Mouse (Mus musculus): Measurements from ENCODE around the gene Stub1. TPM values are rescaled to one million over a fixed set of nuclear protein-coding genes. Genes with fewer than 3 reads are reported as not detected.

Gene Stub1
- polyA plus RNA-seq, 1 experiment: 167 TPM

Other genes with a start within 250 kb of the Stub1 start
- 0.23 TPM in 1 of 2 replicates, not detected in the other for gene Gng13, start 116.2 kb downstream of the Stub1 start, polyA plus RNA-seq (2012; rRNA removed; ENCODE audit: low replicate concordance)
- 10.7 and 13.7 TPM in 2 replicates for gene Chtf18, start 106.0 kb downstream of the Stub1 start, polyA plus RNA-seq (2012; rRNA removed; ENCODE audit: low replicate concordance)
- gene Rpusd1, start 105.7 kb downstream of the Stub1 start, polyA plus RNA-seq (2012; rRNA removed; ENCODE audit: low replicate concordance): 23.9 and 28.5 TPM in 2 replicates
- gene Mslnl, start 97.4 kb downstream of the Stub1 start, polyA plus RNA-seq (2012; rRNA removed; ENCODE audit: low replicate concordance): 0.27 and 0.29 TPM in 2 replicates
- 2.2 and 3.4 TPM in 2 replicates for gene Msln, start 79.0 kb downstream of the Stub1 start, polyA plus RNA-seq (2012; rRNA removed; ENCODE audit: low replicate concordance)
- 11.9 and 15.5 TPM in 2 replicates for gene Narfl, start 59.6 kb downstream of the Stub1 start, polyA plus RNA-seq (2012; rRNA removed; ENCODE audit: low replicate concordance)
- 26.8 and 27.4 TPM in 2 replicates for gene Haghl, start 47.7 kb downstream of the Stub1 start, polyA plus RNA-seq (2012; rRNA removed; ENCODE audit: low replicate concordance)
- 0.06 TPM in 1 of 2 replicates, not detected in the other for gene Ccdc78, start 46.8 kb downstream of the Stub1 start, polyA plus RNA-seq (2012; rRNA removed; ENCODE audit: low replicate concordance)
- 94.1 and 137 TPM in 2 replicates for gene Fam173a, start 40.5 kb downstream of the Stub1 start, polyA plus RNA-seq (2012; rRNA removed; ENCODE audit: low replicate concordance)
- gene AC134908.4, start 37.7 kb downstream of the Stub1 start, polyA plus RNA-seq (2012; rRNA removed; ENCODE audit: low replicate concordance): not detected in 2 replicates
- gene Metrn, start 36.3 kb downstream of the Stub1 start, polyA plus RNA-seq (2012; rRNA removed; ENCODE audit: low replicate concordance): 29.1 and 38.2 TPM in 2 replicates
- gene Fbxl16, start 24.3 kb downstream of the Stub1 start, polyA plus RNA-seq (2012; rRNA removed; ENCODE audit: low replicate concordance): 2.5 and 4.1 TPM in 2 replicates
- gene Wdr24, start 9.8 kb downstream of the Stub1 start, polyA plus RNA-seq (2012; rRNA removed; ENCODE audit: low replicate concordance): 27.2 and 27.4 TPM in 2 replicates
- 43.0 and 55.8 TPM in 2 replicates for gene Jmjd8, start 4.5 kb downstream of the Stub1 start, polyA plus RNA-seq (2012; rRNA removed; ENCODE audit: low replicate concordance)
- 6.5 and 12.9 TPM in 2 replicates for gene Rhbdl1, start 3.9 kb upstream of the Stub1 start, polyA plus RNA-seq (2012; rRNA removed; ENCODE audit: low replicate concordance)
- gene Gm20683, start 8.4 kb upstream of the Stub1 start, polyA plus RNA-seq (2012; rRNA removed; ENCODE audit: low replicate concordance): 68.5 and 82.6 TPM in 2 replicates
- 122 and 144 TPM in 2 replicates for gene Rhot2, start 11.4 kb upstream of the Stub1 start, polyA plus RNA-seq (2012; rRNA removed; ENCODE audit: low replicate concordance)
- gene Wdr90, start 28.1 kb upstream of the Stub1 start, polyA plus RNA-seq (2012; rRNA removed; ENCODE audit: low replicate concordance): 9.5 and 30.5 TPM in 2 replicates
- gene Mcrip2, start 35.4 kb upstream of the Stub1 start, polyA plus RNA-seq (2012; rRNA removed; ENCODE audit: low replicate concordance): 135 and 209 TPM in 2 replicates
- gene Mettl26, start 41.7 kb upstream of the Stub1 start, polyA plus RNA-seq (2012; rRNA removed; ENCODE audit: low replicate concordance): 162 and 249 TPM in 2 replicates
- gene Wfikkn1, start 47.5 kb upstream of the Stub1 start, polyA plus RNA-seq (2012; rRNA removed; ENCODE audit: low replicate concordance): 1.3 and 1.9 TPM in 2 replicates
- gene Rab40c, start 86.3 kb upstream of the Stub1 start, polyA plus RNA-seq (2012; rRNA removed; ENCODE audit: low replicate concordance): 38.2 and 46.0 TPM in 2 replicates
- gene Pigq, start 111.5 kb upstream of the Stub1 start, polyA plus RNA-seq (2012; rRNA removed; ENCODE audit: low replicate concordance): 69.2 and 87.1 TPM in 2 replicates
- gene Nhlrc4, start 111.6 kb upstream of the Stub1 start, polyA plus RNA-seq (2012; rRNA removed; ENCODE audit: low replicate concordance): not detected in 2 replicates
- gene A930017K11Rik, start 119.2 kb upstream of the Stub1 start, polyA plus RNA-seq (2012; rRNA removed; ENCODE audit: low replicate concordance): not detected in 2 replicates
- gene Capn15, start 152.4 kb upstream of the Stub1 start, polyA plus RNA-seq (2012; rRNA removed; ENCODE audit: low replicate concordance): 74.2 and 92.9 TPM in 2 replicates
- gene Rab11fip3, start 236.2 kb upstream of the Stub1 start, polyA plus RNA-seq (2012; rRNA removed; ENCODE audit: low replicate concordance): 46.4 and 91.6 TPM in 2 replicates

All from duodenum, adult 2 months (tissue).